Mouse (Mus musculus) yolk sac, embryonic 10.5 days (tissue): ENCODE data around the gene Csde1.
A peak's percentile ranks its signal among the peaks of the same experiment; 100 is the strongest.

Source experiments
- DNase-seq: peaks from one replicate; pipeline ENCODE4 v3.0.0-alpha.2; 2017; ENCODE audit warnings: low spot score

The Csde1 gene

DNA sequence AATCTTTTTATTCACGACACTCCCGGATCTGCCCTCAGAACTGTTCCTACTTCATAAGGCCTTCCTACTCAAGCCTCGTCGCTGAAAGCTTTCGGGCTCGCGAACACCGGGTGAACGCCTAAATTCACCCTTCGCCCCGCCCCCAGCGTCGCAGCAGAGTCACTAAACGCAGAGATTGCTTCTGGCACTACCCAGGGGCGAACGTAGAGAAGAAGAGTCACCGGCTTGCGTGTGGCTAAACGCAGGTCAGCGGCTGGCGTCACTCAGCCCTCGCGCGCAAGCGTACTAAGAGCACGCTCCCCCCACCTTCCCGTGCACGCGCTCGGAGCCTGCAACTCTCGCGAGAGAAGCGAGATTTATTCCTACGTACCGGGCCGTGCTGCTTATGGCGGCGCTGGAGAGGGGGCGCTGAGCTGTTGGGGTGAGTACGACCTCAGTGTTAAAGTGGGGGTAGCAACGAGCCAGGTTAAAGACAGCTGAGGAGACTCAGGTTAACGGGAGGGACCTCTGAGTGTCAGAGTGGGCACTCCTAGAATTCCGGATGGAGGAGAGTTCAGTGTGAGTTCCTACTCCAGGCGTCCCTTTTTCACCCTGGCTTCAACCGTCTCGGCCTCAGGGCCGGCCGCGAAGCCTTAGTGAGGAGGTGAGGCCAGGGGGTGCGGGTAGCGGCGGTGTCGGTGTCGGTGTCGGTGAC is at the start of gene Csde1:
Csde1 (plus strand) TSS at position 178 of the 694 bp plus-strand sequence.
- DNase-seq: peak; percentile 95

DNA sequence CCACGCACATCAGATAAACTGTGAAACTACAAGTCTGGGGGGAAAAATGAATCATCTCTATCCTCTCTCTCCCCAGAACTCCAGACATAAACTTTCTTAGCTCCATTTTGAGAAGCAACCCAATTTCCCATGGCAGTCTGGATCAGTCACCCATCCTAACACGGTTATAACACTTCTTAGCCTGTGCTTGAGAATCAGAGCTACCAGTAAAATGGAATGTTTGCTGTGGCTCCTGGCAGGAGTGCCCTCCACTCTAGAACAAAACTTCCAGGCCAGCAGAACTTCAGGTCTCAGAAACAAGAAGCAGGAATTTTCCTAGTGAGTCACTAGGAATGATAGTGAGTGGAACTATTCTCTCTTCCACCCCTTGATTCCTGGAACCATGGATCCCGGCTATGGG is 49.7 kb upstream of the Csde1 start:
- no peak for DNase-seq

DNA sequence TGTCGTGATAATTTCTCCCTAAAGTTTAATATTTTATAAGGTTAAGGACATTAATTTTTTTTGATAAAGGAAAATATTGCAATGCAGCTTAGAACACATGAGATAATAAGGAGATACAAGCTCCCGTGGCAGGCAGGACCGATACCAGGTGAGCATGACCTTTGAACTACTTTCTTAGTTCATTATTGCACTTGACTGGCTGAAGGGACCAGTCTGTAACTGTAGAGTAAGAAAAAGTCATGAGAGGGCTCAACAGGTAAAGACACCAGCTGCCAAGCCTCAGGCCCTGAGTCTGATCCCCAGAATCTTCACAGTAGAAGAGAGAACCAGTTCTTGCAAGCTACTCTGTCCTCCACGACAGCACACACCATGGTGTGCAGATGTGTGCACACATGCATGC is 43.3 kb upstream of the Csde1 start:
- no peak for DNase-seq

DNA sequence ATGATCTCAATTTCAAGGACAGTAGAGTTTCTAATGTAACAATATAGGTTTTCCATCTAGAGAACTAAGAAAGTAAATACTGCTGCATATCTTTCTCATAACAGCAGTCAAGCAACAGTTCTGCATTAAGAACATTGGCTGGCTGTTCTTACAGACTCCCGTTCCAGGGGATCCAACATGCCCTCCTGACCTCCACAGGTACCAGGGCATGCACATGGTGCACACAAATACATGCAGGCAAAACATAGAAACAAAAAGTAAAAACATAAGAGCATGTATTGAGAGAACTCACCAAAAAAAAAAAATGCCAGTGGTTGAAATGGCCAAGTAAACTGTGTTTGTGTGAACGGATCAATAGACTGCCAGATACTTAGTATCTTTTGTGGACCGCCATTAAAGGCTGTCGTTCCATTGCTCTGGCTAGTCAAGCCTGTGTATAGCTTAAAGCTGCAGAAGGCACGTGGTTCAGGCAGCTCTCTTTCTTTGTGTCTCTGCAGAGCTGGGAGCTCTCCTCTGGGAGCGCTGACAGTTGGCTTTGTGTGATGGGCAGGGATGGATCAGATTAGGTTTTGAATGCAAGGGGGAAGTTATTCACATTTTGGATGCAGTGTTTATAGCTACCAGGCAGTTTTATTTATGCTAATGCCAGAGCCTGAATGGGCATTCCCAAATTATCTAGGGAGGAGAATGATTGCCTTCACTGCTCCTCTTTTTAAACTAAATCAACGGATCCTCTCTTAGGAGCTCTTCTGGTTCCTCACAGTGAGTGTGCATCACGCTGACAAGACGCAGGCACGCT is 40.5 kb upstream of the Csde1 start:
- DNase-seq: peak; percentile 56

DNA sequence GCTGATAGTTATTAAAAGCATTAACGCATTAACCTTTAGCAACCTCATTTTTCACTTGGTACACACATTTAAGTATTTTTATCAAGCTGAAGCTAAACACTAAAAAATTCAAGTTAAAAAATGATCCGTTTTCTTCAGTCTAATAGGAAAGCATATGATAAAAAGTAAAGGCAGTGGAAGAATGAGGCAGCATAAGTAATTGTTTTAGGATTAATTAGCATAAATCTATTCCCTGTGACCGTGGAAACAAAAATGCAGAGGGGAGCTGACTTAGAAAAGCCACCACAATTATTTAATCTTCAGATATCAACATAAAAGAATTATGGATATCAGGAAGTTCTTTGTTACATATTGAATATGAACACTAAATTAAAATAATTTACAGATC is 39.9 kb upstream of the Csde1 start:
- no peak for DNase-seq

DNA sequence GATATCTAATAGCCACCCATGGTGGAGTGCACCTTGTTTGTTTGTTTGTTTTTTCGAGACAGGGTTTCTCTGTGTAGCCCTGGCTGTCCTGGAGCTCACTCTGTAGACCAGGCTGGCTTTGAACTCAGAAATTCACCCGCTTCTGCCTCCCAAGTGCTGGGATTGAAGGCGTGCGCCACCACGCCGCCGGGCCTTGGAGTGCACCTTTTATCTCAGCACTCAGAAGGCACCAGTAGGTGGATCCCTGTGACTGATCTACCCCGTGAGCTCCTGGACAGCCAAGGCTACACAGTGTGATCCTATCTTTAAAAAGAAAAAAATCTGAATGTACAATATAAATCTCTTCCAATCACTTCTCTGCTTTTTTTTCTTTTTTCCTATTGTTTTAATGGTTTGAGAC is 29.2 kb upstream of the Csde1 start:
- DNase-seq: no peak

DNA sequence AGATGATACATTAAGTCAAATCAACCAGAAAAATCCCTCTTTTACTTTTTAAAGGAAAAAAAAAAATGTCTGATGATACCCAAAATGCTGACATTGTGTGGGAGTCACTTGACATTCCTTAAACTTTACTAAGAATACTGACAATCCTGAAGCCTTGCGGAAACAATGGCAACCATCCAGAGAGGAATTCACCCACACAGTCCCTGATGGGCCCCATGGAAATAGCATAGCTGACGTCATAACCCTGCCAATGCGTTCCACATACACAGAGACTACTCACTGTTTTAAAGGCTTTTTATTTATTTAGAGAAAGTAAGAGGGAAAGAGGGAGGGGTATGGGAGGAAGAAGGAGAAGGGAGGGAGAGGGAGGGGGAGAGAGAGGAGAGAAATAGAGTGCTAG is 27.3 kb upstream of the Csde1 start:
- DNase-seq: no peak

DNA sequence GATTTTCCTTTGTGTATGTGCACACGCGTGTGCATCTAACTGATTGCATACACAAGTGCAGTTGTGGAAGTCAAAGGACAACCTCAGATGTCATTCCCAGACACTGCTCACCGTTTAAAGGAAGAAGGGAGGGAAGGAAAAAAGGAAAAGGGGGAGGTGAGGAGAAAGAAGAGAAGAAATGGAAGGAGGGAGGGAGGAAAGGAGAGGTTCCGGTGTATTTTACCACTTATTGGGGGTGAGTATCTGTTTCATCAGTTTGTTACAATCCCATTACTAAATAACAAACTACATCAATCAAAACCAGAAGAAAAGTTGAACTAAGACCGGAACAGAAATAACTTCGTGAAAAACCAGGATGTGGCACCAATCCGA is 25.0 kb upstream of the Csde1 start:
- no peak for DNase-seq

DNA sequence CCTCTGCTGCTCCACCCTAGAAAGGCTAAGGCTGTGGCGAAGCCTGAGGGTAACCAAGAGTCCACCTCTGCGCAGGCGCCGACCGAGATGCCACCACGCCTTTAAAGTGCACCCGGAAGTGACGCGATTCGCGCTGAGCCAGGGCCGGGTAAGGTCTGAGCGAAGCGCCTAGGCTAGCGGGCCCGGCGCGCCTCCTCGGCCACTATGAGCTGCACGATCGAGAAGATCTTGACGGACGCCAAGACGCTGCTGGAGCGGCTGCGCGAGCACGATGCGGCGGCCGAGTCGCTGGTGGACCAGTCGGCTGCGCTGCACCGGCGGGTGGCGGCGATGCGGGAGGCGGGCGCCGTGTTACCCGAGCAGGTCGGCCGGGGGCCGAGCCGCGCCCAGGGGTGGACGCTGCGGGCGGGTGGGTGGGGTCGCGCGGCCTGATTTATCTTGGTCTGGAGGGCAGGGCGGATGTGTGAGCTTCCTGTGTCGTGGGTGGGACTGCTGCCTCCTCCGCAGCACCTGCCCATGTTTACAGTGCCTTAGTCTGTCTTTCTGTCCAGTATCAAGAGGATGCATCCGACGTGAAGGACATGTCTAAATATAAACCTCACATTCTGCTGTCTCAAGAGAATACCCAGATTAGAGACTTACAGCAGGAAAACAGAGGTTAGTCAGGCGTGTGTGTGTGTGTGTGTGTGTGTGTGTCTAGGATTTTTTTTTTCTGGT is 24.5 kb upstream of the Csde1 start, which contains the start of gene Sike1:
Sike1 (plus strand) TSS at position 104 of the 717 bp plus-strand sequence.
- peak; percentile 93 for DNase-seq

DNA sequence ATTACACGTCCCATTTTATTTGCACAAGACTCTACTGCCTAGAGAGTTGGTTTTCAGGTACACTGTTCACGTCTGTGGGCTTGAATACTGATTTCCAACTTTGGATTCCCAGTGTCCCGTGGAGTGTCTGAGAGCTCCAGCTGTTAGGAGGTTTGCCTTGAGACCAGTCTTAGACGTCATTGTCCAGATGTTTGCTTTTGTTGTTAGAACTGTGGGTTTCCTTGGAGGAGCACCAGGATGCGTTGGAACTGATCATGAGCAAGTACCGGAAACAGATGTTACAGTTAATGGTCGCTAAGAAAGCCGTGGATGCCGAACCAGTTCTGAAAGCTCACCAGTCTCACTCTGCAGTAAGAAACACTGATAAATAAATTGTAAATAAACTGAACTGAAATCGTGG is 23.2 kb upstream of the Csde1 start:
- DNase-seq: no peak

DNA sequence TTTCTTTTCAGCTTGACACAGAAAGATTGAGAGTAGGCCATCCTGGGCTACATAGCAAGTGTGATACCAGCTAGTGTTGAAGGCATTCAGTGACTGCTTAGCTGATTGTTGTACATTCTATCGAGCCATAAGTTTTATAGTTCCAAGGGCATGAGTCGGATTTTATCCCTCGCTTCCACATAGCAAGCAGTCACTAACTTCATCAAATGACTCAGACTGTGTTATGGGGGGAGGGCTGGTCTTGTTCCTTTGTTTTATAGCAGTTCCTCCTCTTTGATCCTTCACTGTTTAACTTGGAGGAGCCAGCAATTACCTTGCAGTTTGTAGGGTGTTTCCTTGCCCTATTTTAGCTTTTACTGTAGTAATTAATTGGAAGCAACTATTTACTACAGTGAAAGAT is 22.6 kb upstream of the Csde1 start:
- DNase-seq: no peak

DNA sequence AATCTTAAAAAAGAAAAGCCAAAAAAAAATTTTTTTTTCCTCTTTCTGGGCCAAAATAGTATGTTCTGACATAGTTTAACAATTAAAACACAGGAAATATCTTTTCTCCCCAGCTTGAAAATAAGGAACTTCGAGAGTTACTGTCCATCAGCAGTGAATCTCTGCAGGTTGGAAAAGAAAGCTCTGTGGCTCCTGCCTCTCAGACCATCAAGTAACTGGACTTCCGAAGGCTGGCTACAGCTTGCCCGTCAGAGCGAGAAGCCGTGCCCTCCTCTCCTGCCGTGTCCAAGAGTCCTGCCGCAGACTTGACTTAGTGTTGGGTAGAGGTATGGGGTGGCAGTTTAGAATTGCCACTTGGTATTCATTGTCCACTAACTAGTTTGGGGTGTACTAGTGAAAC is 18.6 kb upstream of the Csde1 start:
- DNase-seq: no peak

DNA sequence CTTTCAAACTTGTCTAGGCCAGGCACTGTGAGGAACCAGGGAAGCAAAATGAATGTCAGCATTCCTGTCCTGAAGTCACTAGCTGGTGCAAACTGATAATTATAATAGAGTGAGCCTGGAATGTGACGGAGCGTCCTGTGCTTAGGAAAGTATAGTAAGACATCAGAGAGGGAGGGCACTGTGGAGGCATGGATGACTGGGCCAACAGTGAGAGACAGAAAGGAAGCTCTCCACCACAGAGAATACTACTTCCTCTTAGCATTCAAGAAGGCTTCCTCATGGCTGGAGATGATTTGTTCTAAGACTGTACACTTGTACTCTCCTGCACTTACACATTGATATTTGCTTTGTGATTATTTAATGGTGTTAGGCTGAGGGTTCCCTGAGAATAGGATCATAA is 2.9 kb upstream of the Csde1 start:
- DNase-seq: no peak

DNA sequence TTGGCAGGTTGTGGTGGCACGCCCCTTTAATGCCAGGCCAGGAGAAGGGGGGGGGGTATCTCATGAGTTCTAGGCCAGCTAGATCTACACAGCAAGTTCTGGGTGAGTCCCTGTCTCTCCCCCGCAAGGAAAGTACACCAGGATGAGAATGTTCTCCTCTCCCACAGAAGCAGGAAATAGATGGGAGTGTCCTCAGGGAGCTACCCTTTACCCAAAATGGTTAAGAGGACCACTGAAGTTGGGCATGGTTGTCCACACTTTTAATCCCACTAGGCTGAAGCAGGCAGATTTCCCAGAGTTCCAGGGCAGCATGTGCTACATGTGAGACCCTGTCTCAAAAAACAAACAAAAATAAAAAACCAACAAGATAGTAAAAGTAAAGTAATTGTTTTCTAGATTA is 764 bp upstream of the Csde1 start:
- no peak for DNase-seq

DNA sequence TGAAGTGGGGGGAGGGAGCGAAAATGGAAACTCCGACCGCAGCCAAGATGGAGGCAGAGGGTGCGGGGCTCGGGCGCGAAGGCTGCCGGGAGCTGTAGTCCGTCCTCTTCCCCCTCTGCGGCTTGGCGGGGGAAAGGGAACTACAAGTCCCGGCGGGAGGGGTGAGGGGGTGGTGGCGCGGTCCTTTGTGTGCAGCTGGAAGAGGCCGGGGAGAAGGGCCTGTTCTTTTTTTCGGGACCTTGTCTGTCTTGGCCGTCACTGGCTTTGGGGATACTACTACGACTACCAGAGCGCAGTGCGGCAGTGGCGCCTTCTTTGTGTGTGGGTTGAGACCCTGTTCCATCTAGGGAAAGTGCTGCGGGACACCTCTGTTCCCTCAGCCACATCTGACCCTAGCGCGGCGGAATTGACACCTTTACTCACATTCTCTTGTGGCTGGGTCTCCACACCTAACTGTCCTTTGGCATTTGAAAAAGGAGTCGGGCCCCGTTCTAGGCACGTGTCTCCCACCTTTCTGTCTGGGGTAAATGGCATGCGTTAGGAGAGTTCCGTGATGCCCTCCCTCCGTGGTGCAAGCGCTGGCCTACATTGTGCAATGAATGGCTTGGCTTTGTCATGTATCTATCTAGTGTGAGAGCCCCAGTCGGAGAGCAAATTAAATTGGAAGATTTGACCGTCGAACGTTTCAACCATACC is 865 bp downstream of the Csde1 start:
- DNase-seq: peak; percentile 93

DNA sequence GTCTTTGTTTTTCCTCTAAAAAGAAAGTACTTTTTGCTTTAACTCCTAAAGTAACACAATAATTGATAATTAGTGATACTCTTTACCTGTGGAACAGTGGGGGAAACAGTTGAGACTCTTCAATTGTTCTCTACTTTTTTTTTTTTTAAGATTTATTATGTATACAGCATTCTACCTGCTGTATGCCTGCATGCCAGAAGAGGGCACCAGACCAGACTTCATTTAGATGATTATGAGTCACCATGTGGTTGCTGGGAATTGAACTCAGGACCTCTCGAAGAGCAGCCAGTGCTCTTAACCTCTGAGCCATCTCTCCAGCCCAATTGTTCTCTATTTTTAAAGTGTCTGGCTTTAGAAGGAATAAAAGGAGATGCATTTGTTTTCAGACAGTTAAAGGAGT is 5.9 kb downstream of the Csde1 start:
- no peak for DNase-seq

DNA sequence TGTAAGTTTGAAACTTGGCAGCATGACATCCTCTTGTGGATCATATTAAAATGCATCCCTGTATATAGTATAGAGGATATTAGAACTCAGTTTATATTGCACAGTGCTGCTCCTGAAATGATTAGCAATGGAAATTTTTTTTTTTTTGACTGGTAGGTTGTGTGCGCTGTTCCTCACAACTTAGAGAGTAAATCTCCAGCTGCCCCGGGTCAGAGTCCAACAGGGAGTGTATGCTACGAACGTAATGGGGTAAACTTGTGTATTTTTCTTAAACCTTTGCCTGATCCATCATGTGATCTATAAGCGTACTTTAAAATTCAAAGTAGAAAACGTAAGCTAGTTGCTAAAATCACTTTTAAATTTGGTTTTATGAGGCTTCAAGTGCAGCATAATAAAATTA is 20.1 kb downstream of the Csde1 start:
- DNase-seq: no peak

DNA sequence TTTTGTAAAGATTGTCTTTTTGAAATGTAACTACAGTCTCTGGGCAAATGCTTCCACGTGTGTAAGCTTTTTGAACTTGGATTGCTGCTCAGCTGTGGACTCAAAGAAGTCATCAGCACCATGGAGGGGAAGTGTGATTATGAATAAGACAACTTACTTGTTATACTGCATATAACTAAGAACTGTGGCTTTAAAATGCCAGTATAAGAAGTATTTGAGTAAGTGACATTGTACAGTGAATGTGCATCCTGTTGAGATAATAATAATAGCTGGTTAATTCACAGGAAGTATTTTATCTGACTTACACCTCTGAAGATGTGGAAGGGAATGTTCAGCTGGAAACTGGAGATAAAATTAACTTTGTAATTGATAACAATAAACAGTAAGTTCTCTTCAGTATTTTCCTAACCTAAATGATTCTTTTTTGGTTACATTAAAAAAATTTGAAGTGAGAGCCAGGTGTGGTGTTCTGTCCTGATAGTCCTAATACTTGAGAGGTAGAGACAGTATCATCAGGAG is 20.7 kb downstream of the Csde1 start:
- DNase-seq: no peak

DNA sequence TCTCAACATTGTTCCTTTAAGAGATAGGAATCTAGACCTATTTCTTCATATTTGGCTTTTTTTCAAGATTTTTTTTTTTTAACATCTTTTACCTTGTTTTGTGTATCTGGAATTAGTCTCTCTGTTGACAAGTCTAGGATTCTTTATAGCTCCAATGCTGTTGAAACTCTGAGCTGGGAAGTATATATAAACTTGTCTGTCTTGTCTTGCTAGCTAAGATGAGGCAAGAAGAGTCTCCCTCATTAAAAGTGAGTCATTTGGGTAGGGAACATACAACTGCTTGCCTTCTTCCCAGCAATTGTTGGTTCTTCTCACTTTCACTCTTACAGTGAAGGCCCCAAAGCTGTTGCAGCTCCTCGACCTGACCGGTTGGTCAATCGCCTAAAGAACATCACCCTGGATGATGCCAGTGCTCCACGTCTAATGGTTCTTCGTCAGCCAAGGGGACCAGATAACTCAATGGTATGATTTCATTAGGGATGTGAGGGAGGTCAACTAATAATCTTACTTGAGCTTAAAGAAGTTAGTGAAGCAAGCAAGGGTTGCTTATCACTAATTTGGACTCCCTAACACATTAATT is 35.9 kb downstream of the Csde1 start:
- no peak for DNase-seq

DNA sequence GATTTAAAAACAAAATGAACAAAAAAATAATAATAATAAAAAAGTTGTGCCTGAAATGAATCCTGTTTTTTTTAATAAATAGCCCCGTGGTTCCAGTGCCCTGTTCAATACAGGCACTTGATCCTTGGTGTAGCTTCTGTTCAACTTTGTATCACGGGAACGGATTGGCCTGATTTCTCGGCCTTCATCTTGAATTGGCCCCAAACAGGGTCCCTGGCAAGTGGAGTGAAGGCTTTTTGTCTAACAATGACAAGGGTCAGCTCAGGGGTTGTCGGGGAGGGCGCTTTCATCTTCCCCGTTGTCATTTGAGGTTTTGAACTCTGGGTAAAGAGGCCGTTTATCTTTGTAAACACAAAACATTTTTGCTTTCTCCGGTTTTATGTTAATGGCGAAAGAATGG is 37.5 kb downstream of the Csde1 start:
- no peak for DNase-seq

DNA sequence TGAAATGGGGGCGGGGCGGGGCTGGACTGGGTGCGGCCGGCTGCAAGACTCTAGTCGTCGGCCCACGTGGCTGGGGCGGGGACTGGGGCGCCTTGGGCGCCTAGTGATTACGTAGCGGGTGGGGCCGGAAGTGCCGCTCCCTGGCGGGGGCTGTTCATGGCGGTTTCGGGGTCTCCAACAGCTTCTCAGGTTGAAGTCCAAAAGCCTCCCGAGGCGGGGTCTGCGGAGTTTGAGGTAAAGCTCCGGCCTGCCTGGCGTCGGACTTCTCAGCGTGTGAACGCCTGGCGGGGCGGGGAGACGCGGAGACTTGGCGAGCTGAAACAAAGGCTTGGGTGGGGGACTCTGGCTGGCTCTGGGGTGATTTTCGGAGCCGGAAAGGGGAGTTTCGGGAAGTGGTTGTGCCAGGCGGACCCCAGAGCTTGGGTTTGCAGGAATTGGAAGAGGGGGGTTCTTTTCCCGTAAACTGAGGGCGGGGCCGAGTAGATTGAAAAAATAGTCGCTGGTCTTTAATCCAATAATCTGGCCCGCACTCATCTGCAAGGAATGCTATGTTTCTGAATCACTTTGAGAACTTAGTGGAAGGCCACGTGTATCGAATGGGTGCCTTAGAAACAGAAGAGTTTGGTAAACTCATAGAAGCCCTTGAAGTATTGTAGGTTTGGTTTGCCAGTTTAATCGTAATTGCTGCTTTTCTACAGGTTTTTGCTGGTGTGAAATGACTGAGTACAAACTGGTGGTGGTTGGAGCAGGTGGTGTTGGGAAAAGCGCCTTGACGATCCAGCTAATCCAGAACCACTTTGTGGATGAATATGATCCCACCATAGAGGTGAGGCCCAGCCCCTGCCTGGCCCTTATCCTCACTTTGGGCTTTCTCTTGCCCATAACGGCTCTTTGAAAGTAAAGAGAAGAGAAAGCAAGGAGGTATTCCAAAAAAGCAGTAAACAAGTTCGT is 38.3 kb downstream of the Csde1 start, which contains the start of gene Nras:
Nras (plus strand) TSS at position 79 of the 951 bp plus-strand sequence.
- DNase-seq: peak; percentile 97
